Mouse (Mus musculus): Measurements from ENCODE around the gene Pon1. TPM values are rescaled to one million over a fixed set of nuclear protein-coding genes. Genes with fewer than 3 reads are reported as not detected.

Pon1 gene
- polyA plus RNA-seq, 1 experiment = 44.0 TPM

DNA sequence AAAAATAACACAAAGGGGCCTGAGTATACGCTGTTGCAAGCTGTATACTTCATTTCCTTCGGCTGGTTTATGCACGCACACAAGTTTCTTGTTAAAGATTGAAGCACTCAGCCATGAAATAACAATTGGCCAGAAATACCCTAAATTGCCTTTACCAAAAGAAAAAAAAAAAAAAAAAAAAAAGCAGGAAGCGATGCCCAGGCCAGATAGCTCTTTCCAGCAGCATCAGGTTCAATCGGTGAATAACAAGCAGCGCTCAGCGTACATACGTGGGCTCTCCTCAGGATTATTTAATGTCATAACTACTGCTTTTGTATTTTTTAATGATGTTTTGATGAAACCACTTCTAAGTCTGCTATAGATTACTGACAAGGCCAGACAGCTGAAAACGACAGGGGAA, 28.9 kb downstream of the Pon1 start:
- no peak for TF ChIP-seq POLR2A (IDR thresholded peaks at IDR 0.05; ENCODE audit: borderline replicate concordance, extremely low read depth, low read depth, low read length)
- no peak for TF ChIP-seq CTCF (IDR thresholded peaks at IDR 0.05; ENCODE audit: insufficient read depth, low read length)
- no peak overlapping the region for H3K4me3 ChIP-seq (replicated peaks; ENCODE audit: extremely low read depth, low read depth, low read length)
- no peak for DNase-seq
- H3K4me1 ChIP-seq (ENCODE audit: control insufficient read depth, insufficient read depth, low read length) = peaks cover 3% of the 10 kb centered on the region; the same call in 1 of the 2 replicates
- WGBS = 55% methylated on average over 9 of the region's 9 CpGs

DNA sequence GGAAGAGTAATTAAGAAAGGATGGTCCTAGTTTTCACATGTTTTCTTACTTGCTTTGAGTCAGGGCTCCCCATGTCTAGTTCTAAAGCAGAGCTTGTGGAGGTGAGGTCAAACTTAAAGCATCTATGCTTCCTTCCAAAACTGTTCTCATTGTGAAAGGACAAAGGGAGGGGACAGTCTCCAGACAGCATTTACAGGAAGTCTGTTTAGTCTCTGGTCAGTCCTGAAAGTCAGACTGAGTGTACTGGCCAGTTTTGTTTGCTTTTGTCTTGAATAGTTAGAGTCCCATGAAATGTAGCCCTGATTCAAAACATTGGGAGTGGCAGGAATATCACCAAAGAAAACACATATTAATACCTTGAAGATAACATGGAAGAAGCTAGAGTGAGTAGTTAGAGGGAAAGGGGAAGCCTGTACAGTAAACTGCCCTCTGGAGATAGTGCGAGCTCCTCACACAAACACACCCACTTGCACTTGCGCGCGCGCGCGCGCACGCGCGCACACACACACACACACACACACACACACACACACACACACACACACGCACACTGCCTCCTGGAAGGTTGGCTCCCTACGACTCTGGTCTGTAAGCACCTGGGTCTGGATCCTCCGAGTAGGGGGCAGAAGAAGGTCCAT, 30.1 kb downstream of the Pon1 start:
- no peak for DNase-seq
- TF ChIP-seq POLR2A (IDR thresholded peaks at IDR 0.05; ENCODE audit: borderline replicate concordance, extremely low read depth, low read depth, low read length) (no peak), CTCF (IDR thresholded peaks at IDR 0.05; ENCODE audit: insufficient read depth, low read length) (no peak)
- Histone ChIP-seq H3K4me1 (ENCODE audit: control insufficient read depth, insufficient read depth, low read length) (peaks cover 3% of the 10 kb centered on the region; the same call in 1 of the 2 replicates), H3K4me3 (replicated peaks; ENCODE audit: extremely low read depth, low read depth, low read length) (no peak overlapping the region)
- WGBS = 83% methylated on average over 14 of the region's 14 CpGs

- TF ChIP-seq POLR2A (IDR thresholded peaks at IDR 0.05; ENCODE audit: borderline replicate concordance, extremely low read depth, low read depth, low read length) = no peak
- DNase-seq = no peak
- Histone ChIP-seq H3K4me3 (replicated peaks; ENCODE audit: extremely low read depth, low read depth, low read length) (no peak overlapping the region), H3K4me1 (ENCODE audit: control insufficient read depth, insufficient read depth, low read length) (peaks cover 3% of the 10 kb centered on the region; the same call in 1 of the 2 replicates)
- WGBS = 68% methylated on average over 6 of the region's 6 CpGs
Measured at GRCm38 (mm10) chr6:5162052-5162451, 31.7 kb downstream of the Pon1 start.

GRCm38 (mm10) chr6:5159385-5159791, 34.4 kb downstream of the Pon1 start:
- 45% methylated on average over 7 of the region's 7 CpGs for WGBS
- Histone ChIP-seq H3K4me3 (replicated peaks; ENCODE audit: extremely low read depth, low read depth, low read length) (no peak overlapping the region), H3K4me1 (ENCODE audit: control insufficient read depth, insufficient read depth, low read length) (peaks cover 3% of the 10 kb centered on the region; the same call in 1 of the 2 replicates)
- TF ChIP-seq POLR2A (IDR thresholded peaks at IDR 0.05; ENCODE audit: borderline replicate concordance, extremely low read depth, low read depth, low read length) = no peak
- no peak for TF ChIP-seq CTCF (IDR thresholded peaks at IDR 0.05; ENCODE audit: insufficient read depth, low read length)
- no peak for DNase-seq

- WGBS = 52% methylated on average over 6 of the region's 6 CpGs
- H3K4me1 ChIP-seq (ENCODE audit: control insufficient read depth, insufficient read depth, low read length) = no peaks in the 10 kb centered on the region; the same call in 1 of the 2 replicates
- DNase-seq = no peak
- H3K4me3 ChIP-seq (replicated peaks; ENCODE audit: extremely low read depth, low read depth, low read length) = no peak overlapping the region
- TF ChIP-seq POLR2A (IDR thresholded peaks at IDR 0.05; ENCODE audit: borderline replicate concordance, extremely low read depth, low read depth, low read length) (no peak), CTCF (IDR thresholded peaks at IDR 0.05; ENCODE audit: insufficient read depth, low read length) (no peak)
Measured at GRCm38 (mm10) chr6:5156541-5157425, 37.0 kb downstream of the Pon1 start.

GRCm38 (mm10) chr6:5155313-5155927, 38.3 kb downstream of the Pon1 start:
- no peak for DNase-seq
- H3K4me1 ChIP-seq (ENCODE audit: control insufficient read depth, insufficient read depth, low read length) = no peaks in the 10 kb centered on the region; the same call in 1 of the 2 replicates
- 86% methylated on average over 1 of the region's 1 CpGs for WGBS
- TF ChIP-seq POLR2A (IDR thresholded peaks at IDR 0.05; ENCODE audit: borderline replicate concordance, extremely low read depth, low read depth, low read length) = no peak
- TF ChIP-seq CTCF (IDR thresholded peaks at IDR 0.05; ENCODE audit: insufficient read depth, low read length) = no peak
- no peak overlapping the region for H3K4me3 ChIP-seq (replicated peaks; ENCODE audit: extremely low read depth, low read depth, low read length)

GRCm38 (mm10) chr6:5154786-5155185, 39.0 kb downstream of the Pon1 start:
- DNase-seq = no peak
- 81% methylated on average over 6 of the region's 6 CpGs for WGBS
- H3K4me3 ChIP-seq (replicated peaks; ENCODE audit: extremely low read depth, low read depth, low read length) = no peak overlapping the region
- no peak for TF ChIP-seq CTCF (IDR thresholded peaks at IDR 0.05; ENCODE audit: insufficient read depth, low read length)
- TF ChIP-seq POLR2A (IDR thresholded peaks at IDR 0.05; ENCODE audit: borderline replicate concordance, extremely low read depth, low read depth, low read length) = no peak
- no peaks in the 10 kb centered on the region; the same call in 1 of the 2 replicates for H3K4me1 ChIP-seq (ENCODE audit: control insufficient read depth, insufficient read depth, low read length)

DNA sequence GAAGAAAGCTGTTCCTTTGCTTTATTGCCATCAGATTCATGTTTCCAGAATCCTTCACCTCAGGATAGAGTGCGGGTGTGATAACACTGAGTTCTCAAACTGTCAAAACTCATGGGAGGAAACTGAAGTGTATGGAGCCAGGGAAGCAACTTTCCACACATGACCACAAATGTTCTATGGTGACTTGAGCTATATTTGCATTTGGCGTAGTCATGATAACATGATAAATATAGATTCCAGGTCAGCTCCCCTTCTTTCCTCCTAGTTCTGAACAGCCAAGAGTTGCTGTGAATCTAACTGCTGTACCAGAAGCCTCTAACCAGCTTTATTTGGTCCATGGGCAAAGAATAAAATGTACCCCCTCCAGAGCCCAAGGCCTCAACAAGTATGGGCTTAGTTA, 41.6 kb downstream of the Pon1 start:
- 79% methylated on average over 2 of the region's 2 CpGs for WGBS
- Histone ChIP-seq H3K4me1 (ENCODE audit: control insufficient read depth, insufficient read depth, low read length) (no peaks in the 10 kb centered on the region; the same call in 1 of the 2 replicates), H3K4me3 (replicated peaks; ENCODE audit: extremely low read depth, low read depth, low read length) (no peak overlapping the region)
- no peak for TF ChIP-seq CTCF (IDR thresholded peaks at IDR 0.05; ENCODE audit: insufficient read depth, low read length)
- TF ChIP-seq POLR2A (IDR thresholded peaks at IDR 0.05; ENCODE audit: borderline replicate concordance, extremely low read depth, low read depth, low read length) = no peak
- DNase-seq = no peak

- H3K4me1 ChIP-seq (ENCODE audit: control insufficient read depth, insufficient read depth, low read length) = no peaks in the 10 kb centered on the region; the same call in 1 of the 2 replicates
- WGBS = 66% methylated on average over 4 of the region's 4 CpGs
- no peak for DNase-seq
- H3K4me3 ChIP-seq (replicated peaks; ENCODE audit: extremely low read depth, low read depth, low read length) = no peak overlapping the region
- TF ChIP-seq CTCF (IDR thresholded peaks at IDR 0.05; ENCODE audit: insufficient read depth, low read length) (no peak), POLR2A (IDR thresholded peaks at IDR 0.05; ENCODE audit: borderline replicate concordance, extremely low read depth, low read depth, low read length) (no peak)
Measured at GRCm38 (mm10) chr6:5151171-5151570, 42.6 kb downstream of the Pon1 start.

Measured in lung, adult 2 months (tissue).